Mouse (Mus musculus) megakaryocyte progenitor cell, adult 5-6 weeks (primary cell): Measurements from ENCODE around the gene Ctu2. TPM values are rescaled to one million over a fixed set of nuclear protein-coding genes. Genes with fewer than 3 reads are reported as not detected.
A peak's percentile ranks its signal among the peaks of the same experiment; 100 is the strongest.

Source experiments
- ATAC-seq: replicated peaks from 2 replicates; pipeline ENCODE4 v1.8.0; 2016; ENCODE audit warnings: mild to moderate bottlenecking, moderate TSS enrichment, inconsistent platforms; ENCODE audit not compliant: poor library complexity
- total RNA-seq, 2 experiments: library from RNA; stranded (forward) in 1 of 2; stranded (reverse) in 1 of 2; fragments of 157-497, 149-512 nt in 1 of 2; fragments of 200-1000 nt in 1 of 2; gene quantifications; 2 replicates each; pipeline versions ENCODE4 v1.2.3 to v1.2.4; 2015 to 2017

Gene Ctu2
- total RNA-seq, 2 experiments from 2014 or later = 11.2 to 26.8 TPM

DNA sequence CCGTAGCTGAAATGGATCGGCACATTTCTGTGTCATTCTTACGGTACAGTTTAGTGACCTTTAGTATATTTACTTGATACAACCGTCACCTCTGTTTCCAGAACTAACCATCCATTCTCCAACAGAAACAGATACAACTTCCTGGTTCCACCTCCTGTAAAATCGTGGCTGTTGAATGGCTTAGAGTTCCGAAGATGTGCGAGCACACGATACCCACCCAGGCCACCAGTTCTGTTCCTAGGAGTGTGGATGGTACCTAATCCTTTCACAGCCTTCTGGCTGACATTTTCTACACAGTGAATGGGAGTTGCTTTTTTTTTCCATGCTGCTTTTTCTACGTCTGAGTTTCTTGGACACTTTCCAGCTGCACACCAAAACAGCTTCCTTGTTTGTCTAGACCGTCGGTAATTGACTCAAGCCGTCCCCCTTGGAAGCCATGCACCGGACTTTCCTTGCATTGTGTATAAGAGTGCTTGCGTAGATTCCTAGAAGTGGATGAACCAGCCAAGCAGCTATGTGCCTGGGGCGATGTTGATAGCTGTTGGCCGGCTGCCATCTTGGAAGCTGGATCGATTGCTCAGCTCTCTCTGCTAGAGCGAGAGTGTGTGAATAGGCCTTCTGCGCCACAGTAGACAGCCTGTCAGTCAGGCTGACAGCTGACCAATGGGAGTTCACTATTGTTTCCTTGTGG, 31.7 kb upstream of the Ctu2 start:
- peak; percentile 67 for ATAC-seq

GRCm38 (mm10) chr8:122445203-122445602, 30.7 kb upstream of the Ctu2 start:
- ATAC-seq = no peak

DNA sequence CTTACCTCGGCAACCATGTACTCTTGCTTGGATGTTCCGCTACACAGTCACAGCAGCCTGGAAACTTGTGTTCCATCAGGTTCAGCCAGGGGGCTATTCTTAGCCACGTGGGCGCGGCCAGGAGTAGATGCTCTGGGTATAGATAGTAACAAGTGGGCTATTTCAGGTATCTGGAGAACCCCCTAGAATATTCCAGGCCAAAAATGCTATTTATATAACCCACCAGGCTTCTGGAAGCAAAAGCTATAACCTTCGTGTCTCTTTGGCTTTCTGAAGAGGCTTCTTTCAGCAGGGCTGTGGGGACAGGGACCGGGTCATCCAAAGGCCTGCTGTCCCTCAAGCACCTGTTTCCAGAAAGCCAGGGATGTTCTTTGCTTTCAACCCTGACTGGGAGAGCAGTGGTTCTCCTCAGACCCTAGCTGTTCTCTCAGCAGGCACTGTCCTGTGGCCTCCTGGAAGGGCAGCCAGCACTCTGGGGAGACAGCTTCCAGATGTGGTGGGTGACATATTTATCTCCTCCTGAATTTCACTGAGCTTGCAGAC, 24.7 kb upstream of the Ctu2 start:
- no peak for ATAC-seq

DNA sequence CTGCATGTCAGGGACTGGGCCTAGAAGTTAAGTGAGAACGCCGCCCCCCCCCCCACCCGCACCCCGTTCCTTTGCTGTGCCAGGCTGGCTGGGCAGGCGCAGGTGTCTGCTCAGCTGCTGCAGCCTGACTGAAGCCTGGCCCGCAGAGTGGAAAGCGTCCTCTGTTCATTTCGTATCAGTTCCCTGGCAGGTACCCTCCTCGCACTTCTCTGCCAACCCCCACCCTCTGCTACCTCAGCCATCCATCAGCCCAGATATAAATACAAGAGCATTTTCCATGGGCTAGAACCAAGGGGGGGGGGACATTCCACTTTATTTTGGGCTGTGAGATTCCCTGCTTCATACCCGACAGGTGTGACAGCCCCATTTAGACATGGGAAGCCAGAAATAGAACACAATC, 23.8 kb upstream of the Ctu2 start:
- ATAC-seq = no peak

- peak; percentile 50 for ATAC-seq
These were observed 21.5 kb upstream of the Ctu2 start for GRCm38 (mm10) chr8:122454409-122454808.

GRCm38 (mm10) chr8:122457171-122457570, 18.8 kb upstream of the Ctu2 start:
- no peak for ATAC-seq

DNA sequence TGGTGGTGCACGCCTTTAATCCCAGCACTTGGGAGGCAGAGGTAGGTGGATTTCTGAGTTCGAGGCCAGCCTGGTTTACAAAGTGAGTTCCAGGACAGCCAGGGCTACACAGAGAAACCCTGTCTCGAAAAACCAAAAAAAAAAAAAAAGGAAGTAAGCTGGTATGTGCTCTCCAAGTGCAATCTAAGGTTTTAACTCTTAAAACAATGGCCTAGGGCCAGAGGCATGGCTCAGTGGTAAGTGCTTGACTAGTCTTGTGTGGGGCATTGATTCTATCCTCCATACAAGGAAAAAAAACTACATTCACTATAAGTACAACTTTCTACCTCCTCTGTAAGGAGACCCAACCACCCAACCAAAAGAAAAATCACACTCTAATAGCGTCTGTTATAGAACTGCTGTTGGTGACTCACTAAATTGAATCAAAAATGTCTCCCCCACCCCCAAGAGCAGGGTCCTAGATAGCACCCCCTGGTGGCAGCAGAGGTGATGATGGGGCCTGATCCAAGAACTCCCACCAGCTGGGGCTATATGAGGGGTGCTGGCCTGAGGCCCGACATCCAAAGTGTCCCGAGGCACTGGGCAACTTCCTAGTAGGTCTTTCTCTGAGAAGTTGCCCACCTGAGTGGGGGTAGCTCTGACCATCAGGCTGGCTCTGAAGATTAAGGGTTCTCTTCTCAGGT, 16.6 kb upstream of the Ctu2 start:
- ATAC-seq = no peak

DNA sequence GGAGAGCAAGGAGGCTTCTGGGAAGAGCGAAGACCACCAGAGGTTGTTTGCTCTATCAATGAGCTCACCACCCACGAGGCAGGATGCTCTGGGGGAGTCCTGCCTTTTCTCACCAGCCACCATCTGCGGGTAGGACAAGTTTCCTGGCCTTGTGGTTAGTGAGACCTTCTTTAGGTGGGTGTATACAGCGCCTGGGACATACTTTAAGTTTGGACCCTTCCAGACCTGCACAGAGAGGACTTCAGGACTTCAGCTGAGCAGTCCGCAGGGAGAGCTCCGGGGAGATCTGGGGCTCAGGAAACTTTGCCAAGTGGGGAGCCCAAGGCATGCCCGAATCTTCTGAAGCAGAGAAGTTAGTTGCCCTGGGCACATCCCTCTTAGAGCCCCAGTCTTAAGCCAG, 16.0 kb upstream of the Ctu2 start:
- no peak for ATAC-seq

- peak; percentile 45 for ATAC-seq
These were observed 15.1 kb upstream of the Ctu2 start, which contains the start of gene Snai3 for GRCm38 (mm10) chr8:122460524-122461472. Gene Snai3 (minus strand): TSS chr8:122460733.

GRCm38 (mm10) chr8:122461473-122462148, 14.3 kb upstream of the Ctu2 start:
- ATAC-seq = no peak

DNA sequence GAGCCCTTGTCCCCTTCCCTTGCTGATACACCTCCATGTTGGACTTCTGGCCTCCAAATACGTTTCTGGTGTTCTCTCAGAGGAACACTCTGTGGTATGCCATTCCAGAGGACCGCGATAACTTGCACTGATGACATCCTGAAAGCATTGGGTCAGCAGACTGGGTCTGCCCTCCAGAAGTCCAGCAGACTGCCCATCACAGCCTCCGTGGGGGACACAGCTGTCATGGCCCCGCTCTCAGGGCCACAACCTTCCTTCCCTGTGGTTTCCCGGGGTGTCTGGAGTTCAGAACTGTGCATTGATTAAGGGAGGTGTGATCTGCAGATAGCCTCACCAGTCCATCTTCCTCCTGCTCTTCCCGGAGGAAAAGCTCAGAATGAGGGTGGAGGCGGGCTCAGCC, 13.4 kb upstream of the Ctu2 start:
- ATAC-seq = no peak

DNA sequence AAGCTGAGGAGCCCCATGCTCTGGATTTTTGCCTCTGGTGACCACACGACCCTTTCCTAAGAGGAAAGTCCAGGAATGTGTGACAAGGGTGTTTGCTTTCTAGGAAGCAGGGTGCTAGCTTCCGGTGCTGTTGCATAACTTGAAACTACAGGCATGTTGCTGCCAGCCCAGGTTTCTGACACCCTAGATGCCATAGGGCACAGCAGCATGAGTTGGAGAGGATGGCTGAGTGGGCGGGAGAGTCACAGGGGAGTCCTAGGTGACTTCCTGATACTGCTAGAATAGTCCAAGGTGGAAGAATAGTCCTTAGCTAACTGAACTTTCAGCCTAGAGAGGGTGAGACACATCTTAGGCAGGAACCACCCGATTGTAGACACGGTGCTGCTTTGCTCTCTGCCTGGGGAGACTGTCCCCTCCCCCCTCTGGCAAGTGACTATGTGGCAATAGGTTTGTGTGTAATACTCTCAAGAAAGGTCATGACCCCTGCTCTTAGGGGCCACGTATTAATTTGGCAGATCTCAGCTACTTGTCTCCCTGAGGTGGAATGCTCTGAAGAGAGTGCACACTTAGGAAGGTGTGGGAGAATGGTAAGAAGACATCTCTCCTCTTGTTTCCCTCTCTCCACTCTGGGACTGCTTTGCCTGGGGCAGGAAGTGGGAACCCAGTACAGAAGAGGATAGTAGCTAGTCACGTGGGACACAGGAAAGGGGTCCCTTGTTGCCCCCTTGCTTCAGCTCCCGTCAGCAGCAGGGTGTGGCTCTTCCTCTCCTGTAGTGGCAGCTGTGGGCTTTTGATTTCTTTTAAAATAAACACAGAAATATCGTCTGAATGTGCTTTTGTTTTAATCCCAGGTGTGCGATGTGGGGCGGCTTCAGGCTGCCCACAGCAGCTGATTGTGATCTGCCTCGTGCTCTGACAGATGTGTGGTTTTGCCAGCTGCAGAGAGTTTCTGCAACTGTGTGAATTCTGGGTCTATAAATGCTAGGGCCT, 12.0 kb upstream of the Ctu2 start:
- peak; percentile 47 for ATAC-seq

- no peak for ATAC-seq
These were observed 11.0 kb upstream of the Ctu2 start for GRCm38 (mm10) chr8:122464985-122465384.

DNA sequence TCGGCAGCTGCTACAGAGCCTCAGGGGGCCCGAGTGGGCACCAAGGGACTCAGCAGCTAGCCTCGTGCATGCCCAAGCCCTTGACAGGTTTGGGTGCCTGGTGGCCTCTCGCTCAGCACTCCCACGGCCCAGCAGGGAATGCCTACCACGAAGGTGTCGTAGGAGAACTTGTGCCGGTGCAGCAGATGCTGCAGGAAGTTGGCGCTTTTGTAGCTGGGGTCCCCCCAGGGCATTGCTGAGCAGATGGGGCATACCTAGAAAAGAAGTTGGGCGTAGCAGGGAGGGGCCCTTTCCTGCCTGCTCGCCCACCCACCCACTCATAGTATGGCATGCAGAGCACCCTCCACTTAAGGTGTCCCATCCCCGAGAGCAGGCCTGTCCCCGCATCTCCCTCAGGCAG, 8.1 kb upstream of the Ctu2 start:
- ATAC-seq = no peak

- ATAC-seq = no peak
These were observed 6.5 kb upstream of the Ctu2 start for GRCm38 (mm10) chr8:122469407-122469806.

- peak; percentile 27 for ATAC-seq
These were observed 6.0 kb upstream of the Ctu2 start for GRCm38 (mm10) chr8:122469965-122470364.

DNA sequence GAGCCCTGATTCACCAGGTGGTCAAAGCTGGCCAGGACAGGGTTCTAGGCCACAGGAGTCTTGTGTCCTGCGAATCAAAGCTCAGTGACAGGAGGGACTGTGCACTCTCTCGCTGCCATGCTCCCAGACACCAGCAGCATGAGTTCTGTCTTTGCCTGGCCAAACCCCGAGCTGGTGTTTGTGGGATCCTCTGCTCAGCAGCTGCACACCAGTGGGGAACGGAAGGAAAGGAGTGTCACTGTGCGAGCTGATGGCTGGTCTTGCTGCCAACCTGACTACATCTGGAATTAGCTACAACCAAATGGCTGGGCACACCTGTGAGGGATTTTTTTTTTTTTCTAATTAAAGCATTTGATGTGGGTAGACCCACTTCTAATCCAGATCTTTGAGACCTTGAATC, 5.3 kb upstream of the Ctu2 start:
- no peak for ATAC-seq

DNA sequence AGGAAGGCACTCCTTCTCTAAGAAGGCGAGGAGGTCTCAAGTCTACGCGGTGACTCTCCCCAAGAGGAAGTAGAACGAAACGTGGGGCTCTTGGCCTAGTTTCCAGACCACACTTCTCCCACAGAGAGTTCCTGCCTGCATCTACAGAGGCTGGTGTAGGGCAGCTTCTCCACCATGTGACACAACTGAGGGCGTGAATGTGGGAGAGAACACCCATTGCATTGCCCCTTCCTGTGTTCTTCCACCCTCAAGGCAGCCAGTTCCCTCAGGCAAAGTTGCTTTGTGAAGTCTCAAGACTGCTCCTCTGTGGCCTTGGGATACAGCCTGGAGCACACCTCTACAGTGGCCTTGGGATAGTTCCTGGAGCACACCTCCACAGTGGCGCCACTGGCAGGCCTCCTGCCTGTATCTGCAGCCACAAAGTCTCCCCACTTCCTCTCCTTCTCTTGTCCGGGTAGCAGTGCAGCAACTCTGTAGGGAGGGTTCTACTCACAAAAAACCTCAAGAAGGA, 2.0 kb upstream of the Ctu2 start:
- ATAC-seq = peak; percentile 59

DNA sequence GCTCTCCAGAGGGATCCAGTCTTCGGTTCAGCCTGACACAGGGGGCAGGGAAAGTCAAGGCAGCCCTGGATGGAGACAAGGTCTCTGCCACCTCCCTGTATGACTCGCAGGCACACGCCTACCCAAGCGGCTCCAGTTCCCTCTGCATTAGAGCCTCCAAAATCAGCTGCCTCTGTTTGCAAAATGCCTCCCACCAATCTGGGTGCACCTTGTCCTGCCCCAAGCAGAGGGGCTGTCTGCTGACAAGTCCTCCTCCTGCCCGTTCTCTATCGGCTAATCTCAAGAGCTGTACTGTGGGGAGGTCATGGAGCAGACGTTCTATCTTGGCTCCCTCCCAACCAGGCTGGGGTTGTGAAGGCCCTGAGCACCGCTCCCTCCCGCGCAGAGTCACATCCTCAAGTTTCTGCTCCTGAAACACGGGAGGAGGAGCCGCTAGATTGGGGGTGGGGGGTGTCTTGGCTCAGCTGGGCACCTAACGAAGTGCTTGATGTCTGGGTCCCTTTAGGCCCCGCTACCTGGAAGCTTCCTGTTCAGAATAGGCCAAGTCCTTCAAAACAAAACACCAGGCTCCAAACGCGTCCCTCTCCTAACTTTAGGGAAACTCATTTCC, 887 bp upstream of the Ctu2 start:
- peak; percentile 27 for ATAC-seq
